Mouse (Mus musculus) spleen, adult 2 months (tissue): ENCODE data around the gene Mrpl2.

ENCODE experiments used
- CTCF ChIP-seq: fragments of 200-500 bp; IDR thresholded peaks from 2 replicates; pipeline ENCODE4 v1.5.1; 2011; ENCODE audit warnings: mild to moderate bottlenecking, inconsistent platforms; ENCODE audit not compliant: insufficient read depth, insufficient read length, insufficient replicate concordance; ENCODE audit errors: extremely low read depth
- POLR2A ChIP-seq: fragments of 200-500 bp; IDR thresholded peaks from 2 replicates; pipeline ENCODE4 v1.6.1; 2011; ENCODE audit warnings: low read depth, low read length, inconsistent platforms

DNA sequence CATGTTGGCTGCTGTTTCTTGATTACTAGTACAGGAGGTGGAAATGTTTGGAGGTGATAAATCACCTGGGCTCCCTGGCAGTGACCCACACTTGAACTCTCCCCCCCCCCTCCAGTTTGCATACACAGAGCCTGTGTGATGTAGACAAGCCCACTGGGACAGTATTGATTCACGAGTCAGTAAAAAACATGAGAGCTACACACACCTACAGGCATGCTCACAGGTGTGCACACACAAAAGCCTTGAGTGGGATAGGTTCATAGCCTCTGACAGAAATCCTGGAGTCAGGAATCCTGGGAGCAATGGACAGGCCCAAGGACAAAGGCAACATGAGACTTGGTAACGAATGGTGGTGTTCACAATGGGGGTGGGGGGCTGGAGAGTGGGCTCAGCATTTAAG is 33.8 kb upstream of the Mrpl2 start:
- TF ChIP-seq POLR2A (no peak), CTCF (no peak)
